Mouse (Mus musculus) ovary, adult 10 weeks (tissue): Measurements from ENCODE around the gene Ccdc175. TPM values are rescaled to one million over a fixed set of nuclear protein-coding genes. Genes with fewer than 3 reads are reported as not detected.

Source experiments
- polyA plus RNA-seq: library from polyadenylated mRNA; stranded (reverse); fragments of 350-450 nt; fragmentation: Illumina TruSeq; extraction: RNeasy Lipid Tissue Mini Kit (QIAGEN cat#74804); gene quantifications from one replicate; pipeline ENCODE4 v1.2.3, GENCODE M21; 2014

The Ccdc175 gene
- not detected for polyA plus RNA-seq

GRCm38 (mm10) chr12:72184929-72185328 lies at the start of gene Ccdc175:
Gene Ccdc175 (minus strand): TSS chr12:72185029.

GRCm38 (mm10) chr12:72085329-72086165 lies 99.3 kb downstream of the Ccdc175 start, which contains the start of the genes L3hypdh and Jkamp:
Gene L3hypdh (minus strand): TSS chr12:72085439.
Gene Jkamp (plus strand): TSS chr12:72085589.

GRCm38 (mm10) chr12:72070327-72071269 lies 114.2 kb downstream of the Ccdc175 start, which contains the start of gene Gpr135:
Gene Gpr135 (minus strand): TSS chr12:72071125.

Other genes with a start within 250 kb of the Ccdc175 start
- 2.5 TPM for gene Gpr135, start 113.9 kb downstream of the Ccdc175 start, polyA plus RNA-seq
- 29.5 TPM for gene L3hypdh, start 99.6 kb downstream of the Ccdc175 start, polyA plus RNA-seq
- 57.5 TPM for gene Jkamp, start 99.4 kb downstream of the Ccdc175 start, polyA plus RNA-seq
- gene Rtn1, start 224.0 kb upstream of the Ccdc175 start, polyA plus RNA-seq = 35.2 TPM